Mouse (Mus musculus) liver, adult 2 months (tissue): ENCODE results near the gene 4930402F06Rik. TPM values are rescaled to one million over a fixed set of nuclear protein-coding genes. Genes with fewer than 3 reads are reported as not detected.
A peak's percentile ranks its signal among the peaks of the same experiment; 100 is the strongest.

Experiments
- DNase-seq: peaks from one replicate; pipeline ENCODE4 v3.0.0-alpha.2; 2011; ENCODE audit warnings: low read depth, low spot score; ENCODE audit errors: extremely low read depth
- H3K27ac ChIP-seq: fragments of 200-500 bp; replicated peaks from 2 replicates; pipeline ENCODE4 v1.5.1; 2012; ENCODE audit warnings: low read depth, mild to moderate bottlenecking, control low read depth, inconsistent platforms, low read length; ENCODE audit not compliant: insufficient read depth
- H3K27me3 ChIP-seq: fragments of 200-500 bp; 2 replicates; pipeline ENCODE4 v1.6.1; 2012; ENCODE audit warnings: mild to moderate bottlenecking, moderate library complexity, low read length, inconsistent platforms; ENCODE audit not compliant: control insufficient read depth, insufficient read depth
- H3K36me3 ChIP-seq: fragments of 200-500 bp; 2 replicates; pipeline ENCODE4 v1.6.1; 2012; ENCODE audit warnings: low read length, inconsistent platforms; ENCODE audit not compliant: control insufficient read depth, insufficient read depth
- H3K4me1 ChIP-seq: fragments of 200-500 bp; 2 replicates; pipeline ENCODE4 v1.6.1; 2011; ENCODE audit warnings: low read length; ENCODE audit not compliant: control insufficient read depth, insufficient read depth
- H3K4me3 ChIP-seq: fragments of 200-500 bp; 2 replicates; pipeline ENCODE4 v1.5.1; 2011; ENCODE audit warnings: low read depth, mild to moderate bottlenecking, control low read depth, low read length, moderate library complexity; ENCODE audit not compliant: insufficient read depth
- H3K79me2 ChIP-seq: fragments of 200-500 bp; 2 replicates; pipeline ENCODE4 v1.6.1; 2012; ENCODE audit warnings: inconsistent platforms, mild to moderate bottlenecking, low read length, moderate library complexity; ENCODE audit not compliant: control insufficient read depth, insufficient read depth
- H3K9ac ChIP-seq: fragments of 200-500 bp; 2 replicates; pipeline ENCODE4 v1.6.1; 2012; ENCODE audit warnings: low read depth, mild to moderate bottlenecking, control low read depth, inconsistent platforms, low read length
- CTCF ChIP-seq: fragments of 200-500 bp; IDR thresholded peaks from 2 replicates; pipeline ENCODE4 v1.5.1; 2011; ENCODE audit warnings: low read depth, low read length, control low read depth
- POLR2A ChIP-seq: fragments of 200-500 bp; IDR thresholded peaks from 2 replicates; pipeline ENCODE4 v1.6.1; 2011; ENCODE audit warnings: low read length, control low read depth; ENCODE audit not compliant: insufficient read depth; ENCODE audit errors: extremely low read depth
- WGBS: fragments of 180-500 bp; shearing (Covaris S2); methylation state at CpG from one replicate; pipeline ENCODE4 v1.1.7; 2018; 5-methylcytosine and 5-hydroxymethylcytosine counted together
- polyA plus RNA-seq: library from polyadenylated mRNA; depleted of rRNA; stranded (reverse); fragments of >200 nt; gene quantifications from 2 replicates; pipeline ENCODE4 v1.2.3, GENCODE M21; 2012
- total RNA-seq: library from RNA; depleted of rRNA; stranded (reverse); fragments of >200 nt; gene quantifications from 2 replicates; pipeline ENCODE4 v1.2.3, GENCODE M21; 2014

4930402F06Rik gene
- total and polyA plus RNA-seq, 2 experiments: not detected

- H3K79me2 ChIP-seq: no peaks in the 10 kb centered on the region
- H3K9ac ChIP-seq: peak overlapping the region; percentile 20; the same call in 1 of the 2 replicates
- 0 out of 2 replicates have a peak, but pooled peaks cover 2% of the 10 kb centered on the region for H3K4me1 ChIP-seq
- 31% methylated on average over 7 of the region's 7 CpGs for WGBS
- H3K27ac ChIP-seq: peak overlapping the region; percentile 56
- no peaks in the 10 kb centered on the region for H3K36me3 ChIP-seq
- peak overlapping the region; percentile 42 for H3K4me3 ChIP-seq
- no peaks in the 10 kb centered on the region for H3K27me3 ChIP-seq
- TF ChIP-seq CTCF: no peak
- TF ChIP-seq POLR2A: no peak
- no peak for DNase-seq
Observed at GRCm38 (mm10) chr2:35432472-35432871, 35.5 kb upstream of the 4930402F06Rik start.

- H3K79me2 ChIP-seq: no peaks in the 10 kb centered on the region
- peak overlapping the region; percentile 42 for H3K4me3 ChIP-seq
- H3K27me3 ChIP-seq: no peaks in the 10 kb centered on the region
- H3K4me1 ChIP-seq: 0 out of 2 replicates have a peak, but pooled peaks cover 2% of the 10 kb centered on the region
- H3K36me3 ChIP-seq: no peaks in the 10 kb centered on the region
- no peak for DNase-seq
- TF ChIP-seq CTCF: no peak
- no peak for TF ChIP-seq POLR2A
- WGBS: 40% methylated on average over 7 of the region's 7 CpGs
- H3K9ac ChIP-seq: peak overlapping the region; percentile 20; the same call in 1 of the 2 replicates
- H3K27ac ChIP-seq: peak overlapping the region; percentile 10
Observed at GRCm38 (mm10) chr2:35432011-35432410, 35.0 kb upstream of the 4930402F06Rik start.

- no peak overlapping the region for H3K4me3 ChIP-seq
- WGBS: 92% methylated on average over 8 of the region's 8 CpGs
- no peaks in the 10 kb centered on the region for H3K27me3 ChIP-seq
- H3K9ac ChIP-seq: no peak overlapping the region
- no peak for DNase-seq
- TF ChIP-seq CTCF (no peak), POLR2A (no peak)
- 0 out of 2 replicates have a peak, but pooled peaks cover 2% of the 10 kb centered on the region for H3K4me1 ChIP-seq
- H3K79me2 ChIP-seq: no peaks in the 10 kb centered on the region
- H3K36me3 ChIP-seq: no peaks in the 10 kb centered on the region
- H3K27ac ChIP-seq: no peak overlapping the region
Observed at GRCm38 (mm10) chr2:35430806-35431205, 33.8 kb upstream of the 4930402F06Rik start.

- H3K27ac ChIP-seq: no peak overlapping the region
- TF ChIP-seq CTCF: no peak
- no peak for TF ChIP-seq POLR2A
- H3K9ac ChIP-seq: no peak overlapping the region
- DNase-seq: no peak
- no peaks in the 10 kb centered on the region for H3K27me3 ChIP-seq
- H3K36me3 ChIP-seq: no peaks in the 10 kb centered on the region
- H3K4me1 ChIP-seq: 0 out of 2 replicates have a peak, but pooled peaks cover 2% of the 10 kb centered on the region
- H3K4me3 ChIP-seq: no peak overlapping the region
- 89% methylated on average over 4 of the region's 4 CpGs for WGBS
- no peaks in the 10 kb centered on the region for H3K79me2 ChIP-seq
Observed at GRCm38 (mm10) chr2:35428615-35429300, 31.8 kb upstream of the 4930402F06Rik start.

DNA sequence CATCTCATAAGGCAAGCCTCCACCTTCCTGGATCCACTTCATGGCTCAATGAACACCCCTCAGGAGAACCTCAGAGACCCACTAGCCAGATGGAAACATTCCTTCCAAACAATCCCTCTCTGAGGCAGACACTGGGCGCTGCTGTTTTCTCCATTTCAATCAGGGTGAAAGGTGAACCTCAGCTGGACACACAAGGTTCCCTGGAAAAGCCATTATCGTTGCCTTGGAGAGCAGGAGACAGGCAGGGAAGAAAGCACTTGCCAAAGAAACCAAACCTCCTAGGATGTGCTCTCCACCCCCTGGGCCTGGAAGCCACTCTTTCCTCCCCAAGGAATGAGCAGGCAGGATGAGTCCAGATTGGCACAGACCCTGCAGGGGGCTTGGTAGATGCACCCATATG is 30.6 kb upstream of the 4930402F06Rik start:
- Histone ChIP-seq H3K9ac (no peak overlapping the region), H3K27ac (no peak overlapping the region), H3K4me3 (no peak overlapping the region), H3K36me3 (no peaks in the 10 kb centered on the region), H3K79me2 (no peaks in the 10 kb centered on the region), H3K4me1 (no peaks in the 10 kb centered on the region), H3K27me3 (no peaks in the 10 kb centered on the region)
- no peak for DNase-seq
- 57% methylated on average over 2 of the region's 2 CpGs for WGBS
- TF ChIP-seq POLR2A (no peak), CTCF (no peak)
